Mouse (Mus musculus): Measurements from ENCODE around the gene Srek1. TPM values are rescaled to one million over a fixed set of nuclear protein-coding genes. Genes with fewer than 3 reads are reported as not detected.

The Srek1 gene
- total and polyA plus RNA-seq, 3 experiments: 31.0 to 68.5 TPM; not detected in 1

DNA sequence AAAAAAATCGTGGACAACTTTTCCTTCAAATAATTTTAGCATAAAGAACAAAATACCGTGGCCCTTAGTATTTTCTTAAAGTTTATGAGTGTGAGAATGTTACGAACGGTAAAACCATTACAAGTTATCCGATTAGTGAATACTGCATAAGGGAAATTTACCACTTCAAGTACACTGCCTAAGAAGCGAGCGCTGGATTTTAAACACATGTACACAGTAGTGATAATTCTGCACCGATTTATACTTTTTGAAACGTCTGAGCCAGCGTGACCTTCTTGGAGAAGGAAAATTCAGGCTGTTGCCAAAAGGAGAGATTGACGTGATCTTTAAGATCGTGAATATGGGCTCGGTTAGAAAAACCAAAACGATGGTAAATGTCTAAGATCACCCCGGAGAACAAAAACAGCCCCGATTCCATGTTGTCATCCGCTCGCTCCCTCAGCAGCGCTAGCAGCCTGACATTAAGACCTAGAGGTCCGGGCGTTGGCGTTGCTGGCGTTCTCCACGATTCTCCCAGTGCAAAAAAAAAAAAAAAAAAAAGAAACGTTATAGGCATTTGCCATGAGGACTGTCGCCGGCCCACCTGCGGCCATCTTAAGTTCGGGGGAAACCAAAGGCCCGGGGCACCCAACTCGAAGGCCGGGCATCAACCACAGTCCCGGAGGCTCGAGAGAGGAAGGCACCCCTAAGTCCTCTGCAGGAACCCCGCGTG, 845 bp downstream of the Srek1 start:
- H3K27ac ChIP-seq (ENCODE audit: control insufficient read depth, low read depth, low read length): peak overlapping the region; percentile 86
- DNase-seq (ENCODE audit: low read depth, low spot score): no peak
- peaks cover 7 to 33% of the 10 kb centered on the region in 2 experiments for H3K36me3 ChIP-seq (ENCODE audit: control insufficient read depth in 1 of 2, insufficient read depth in 2 of 2, low read length in 2 of 2)
- H3K4me3 ChIP-seq (ENCODE audit: control insufficient read depth in 1 of 2, insufficient read depth in 1 of 2, low read depth in 2 of 2, low read length in 2 of 2): peak overlapping the region; percentile 82 to 87
- H3K27me3 ChIP-seq (ENCODE audit: control insufficient read depth in 1 of 2, insufficient read depth in 2 of 2, low read length in 2 of 2): no peaks in the 10 kb centered on the region
- H3K79me2 ChIP-seq (ENCODE audit: control insufficient read depth, insufficient read depth, low read length, poor library complexity): peaks cover 39% of the 10 kb centered on the region
- H3K4me1 ChIP-seq (ENCODE audit: control insufficient read depth in 1 of 2, insufficient read depth in 2 of 2, low read length in 2 of 2): peaks cover 5 to 13% of the 10 kb centered on the region in 2 experiments
- TF ChIP-seq POLR2A (IDR thresholded peaks at IDR 0.05; ENCODE audit: control insufficient read depth in 1 of 2, insufficient read depth in 1 of 2, low read depth in 1 of 2, low read length in 2 of 2, poor library complexity in 1 of 2) (no peak), RCOR1 (IDR thresholded peaks at IDR 0.05; ENCODE audit: low read depth, low read length) (no peak), SMC3 (IDR thresholded peaks at IDR 0.05; ENCODE audit: low read depth, low read length) (no peak), ZMIZ1 (IDR thresholded peaks at IDR 0.05; ENCODE audit: low read depth, low read length) (0 out of 2 replicates have a peak, but pooled peaks have one; percentile 0), JUND (IDR thresholded peaks at IDR 0.05; ENCODE audit: low read depth, low read length) (no peak), MAFK (IDR thresholded peaks at IDR 0.05; ENCODE audit: borderline replicate concordance, low read depth, low read length) (no peak), NRF1 (IDR thresholded peaks at IDR 0.05; ENCODE audit: insufficient read depth, low read depth, low read length, poor library complexity, severe bottlenecking) (no peak), CHD1 (IDR thresholded peaks at IDR 0.05; ENCODE audit: low read depth, low read length) (peak; percentile 64; the same call in 1 of the 2 replicates), EP300 (IDR thresholded peaks at IDR 0.05; ENCODE audit: low read depth in 1 of 2, low read length in 2 of 2) (no peak), MEF2A (IDR thresholded peaks at IDR 0.05; ENCODE audit: extremely low read depth, insufficient replicate concordance, low read depth, low read length, poor library complexity, severe bottlenecking) (no peak), POLR2AphosphoS2 (IDR thresholded peaks at IDR 0.05; ENCODE audit: low read length) (no peak), CHD2 (IDR thresholded peaks at IDR 0.05; ENCODE audit: low read length) (no peak), MYC (IDR thresholded peaks at IDR 0.05; ENCODE audit: low read depth, low read length) (peak; percentile 53; the same call in 1 of the 2 replicates), E2F4 (IDR thresholded peaks at IDR 0.05; ENCODE audit: borderline replicate concordance, low read depth, low read length) (no peak), CTCF (IDR thresholded peaks at IDR 0.05 in 2 of 3, conservative IDR thresholded peaks at IDR 0.05 in 1 of 3; ENCODE audit: control insufficient read depth in 1 of 3, insufficient read depth in 1 of 3, low read depth in 2 of 3, low read length in 3 of 3, poor library complexity in 1 of 3, severe bottlenecking in 1 of 3) (no peak), ZNF384 (IDR thresholded peaks at IDR 0.05; ENCODE audit: low read depth, low read length) (peak; percentile 96), HCFC1 (IDR thresholded peaks at IDR 0.05; ENCODE audit: low read depth, low read length) (no peak), KAT2A (conservative IDR thresholded peaks at IDR 0.05; ENCODE audit: low read depth, low read length) (no peak), SIN3A (IDR thresholded peaks at IDR 0.05; ENCODE audit: low read length) (peak; percentile 76), MXI1 (IDR thresholded peaks at IDR 0.05; ENCODE audit: low read depth, low read length) (peak; percentile 84), ZKSCAN1 (IDR thresholded peaks at IDR 0.05; ENCODE audit: low read depth, low read length) (no peak)
- no peaks in the 10 kb centered on the region for H3K9me3 ChIP-seq (replicated peaks; ENCODE audit: insufficient read depth, low read length)
- peak overlapping the region; percentile 88 for H3K9ac ChIP-seq (ENCODE audit: control insufficient read depth, low read depth, low read length, poor library complexity, severe bottlenecking)

Data from MEL (cell line).